Mouse (Mus musculus): ENCODE measurements around the gene B4galnt1.

Gene B4galnt1

DNA sequence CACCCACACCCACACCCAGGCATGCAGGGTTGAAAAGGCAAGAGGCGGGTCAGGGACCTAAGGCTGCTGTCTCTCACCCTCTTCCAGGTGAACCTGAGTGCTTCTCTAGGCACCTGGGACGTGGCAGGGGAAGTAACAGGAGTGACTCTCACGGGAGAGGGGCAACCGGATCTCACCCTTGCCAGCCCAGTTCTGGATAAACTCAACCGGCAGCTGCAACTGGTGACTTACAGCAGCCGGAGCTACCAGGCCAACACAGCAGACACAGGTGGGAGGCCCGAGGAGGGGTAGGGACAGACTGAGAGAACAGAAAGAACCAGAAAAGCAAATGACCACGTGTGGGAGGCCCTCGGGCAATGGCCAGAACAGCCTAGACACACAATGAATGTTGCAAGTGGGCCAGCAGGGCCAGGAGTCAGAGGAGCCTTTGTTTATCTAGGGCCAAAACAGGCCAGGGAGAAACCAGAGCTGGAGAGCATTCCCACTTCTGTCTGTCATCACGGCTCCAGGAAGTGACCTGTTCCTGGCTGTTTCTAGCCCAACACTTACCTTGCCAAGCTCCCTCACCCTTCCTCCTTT, 2.7 kb downstream of the B4galnt1 start:
- Histone ChIP-seq H3K9me3 (ENCODE audit: low read length) (no peaks in the 10 kb centered on the region), H3K36me3 (ENCODE audit: insufficient read depth, low read length) (no peaks in the 10 kb centered on the region), H3K4me3 (replicated peaks; ENCODE audit: low read length) (no peak overlapping the region), H3K4me1 (replicated peaks; ENCODE audit: low read depth, low read length) (peaks cover 66% of the 10 kb centered on the region), H3K27me3 (ENCODE audit: insufficient read depth, low read length) (peaks cover 74% of the 10 kb centered on the region)
- no peak for TF ChIP-seq CTCF (conservative IDR thresholded peaks at IDR 0.05; ENCODE audit: low read length)
- TF ChIP-seq POU5F1 (IDR thresholded peaks at IDR 0.05; ENCODE audit: borderline replicate concordance, low read length) = no peak
- TF ChIP-seq NANOG (IDR thresholded peaks at IDR 0.05; ENCODE audit: borderline replicate concordance, low read length) = no peak

DNA sequence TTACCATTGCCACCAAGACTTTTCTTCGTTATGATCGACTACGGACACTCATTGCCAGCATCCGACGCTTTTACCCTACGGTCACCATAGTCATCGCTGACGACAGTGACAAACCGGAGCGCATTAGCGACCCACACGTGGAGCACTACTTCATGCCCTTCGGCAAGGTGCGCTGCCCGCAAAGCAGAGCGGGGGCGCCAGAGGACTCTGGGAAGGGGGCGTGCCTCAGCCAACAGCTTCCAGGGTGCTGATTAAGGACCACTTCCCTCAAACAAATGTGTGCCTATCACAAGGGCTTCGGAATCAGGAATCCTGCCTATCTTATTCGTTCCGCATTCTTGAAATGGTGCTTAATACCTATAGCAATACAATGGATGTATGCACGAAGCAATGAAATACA, 5.0 kb downstream of the B4galnt1 start:
- no peak for TF ChIP-seq POU5F1 (IDR thresholded peaks at IDR 0.05; ENCODE audit: borderline replicate concordance, low read length)
- peak; percentile 24 for TF ChIP-seq CTCF (conservative IDR thresholded peaks at IDR 0.05; ENCODE audit: low read length)
- Histone ChIP-seq H3K9me3 (ENCODE audit: low read length) (no peaks in the 10 kb centered on the region), H3K4me3 (replicated peaks; ENCODE audit: low read length) (peak overlapping the region; percentile 78), H3K36me3 (ENCODE audit: insufficient read depth, low read length) (no peaks in the 10 kb centered on the region), H3K27me3 (ENCODE audit: insufficient read depth, low read length) (peaks cover 56% of the 10 kb centered on the region), H3K4me1 (replicated peaks; ENCODE audit: low read depth, low read length) (peaks cover 63% of the 10 kb centered on the region)

DNA sequence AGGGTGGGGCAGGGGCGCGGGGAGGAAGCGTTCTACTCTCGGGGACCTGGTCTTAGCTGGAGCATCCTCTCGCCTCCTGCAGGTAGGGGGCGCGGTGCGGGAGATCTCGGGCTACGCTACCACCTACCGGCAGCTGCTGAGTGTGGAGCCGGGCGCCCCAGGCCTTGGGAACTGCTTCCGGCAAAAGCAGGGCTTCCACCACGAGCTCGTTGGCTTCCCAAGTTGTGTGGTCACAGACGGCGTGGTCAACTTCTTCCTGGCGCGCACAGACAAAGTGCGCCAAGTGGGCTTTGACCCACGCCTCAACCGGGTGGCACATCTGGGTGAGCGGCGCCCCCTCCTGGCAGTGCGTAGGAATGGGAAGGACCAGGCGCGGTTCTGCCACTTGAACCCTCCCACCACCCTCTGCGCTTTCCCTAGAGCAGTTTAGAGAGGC, 5.8 kb downstream of the B4galnt1 start:
- Histone ChIP-seq H3K4me3 (replicated peaks; ENCODE audit: low read length) (peak overlapping the region; percentile 78), H3K27me3 (ENCODE audit: insufficient read depth, low read length) (peaks cover 48% of the 10 kb centered on the region), H3K9me3 (ENCODE audit: low read length) (no peaks in the 10 kb centered on the region), H3K4me1 (replicated peaks; ENCODE audit: low read depth, low read length) (peaks cover 65% of the 10 kb centered on the region), H3K36me3 (ENCODE audit: insufficient read depth, low read length) (no peaks in the 10 kb centered on the region)
- TF ChIP-seq POU5F1 (IDR thresholded peaks at IDR 0.05; ENCODE audit: borderline replicate concordance, low read length) = no peak
- TF ChIP-seq CTCF (conservative IDR thresholded peaks at IDR 0.05; ENCODE audit: low read length) = peak; percentile 88

DNA sequence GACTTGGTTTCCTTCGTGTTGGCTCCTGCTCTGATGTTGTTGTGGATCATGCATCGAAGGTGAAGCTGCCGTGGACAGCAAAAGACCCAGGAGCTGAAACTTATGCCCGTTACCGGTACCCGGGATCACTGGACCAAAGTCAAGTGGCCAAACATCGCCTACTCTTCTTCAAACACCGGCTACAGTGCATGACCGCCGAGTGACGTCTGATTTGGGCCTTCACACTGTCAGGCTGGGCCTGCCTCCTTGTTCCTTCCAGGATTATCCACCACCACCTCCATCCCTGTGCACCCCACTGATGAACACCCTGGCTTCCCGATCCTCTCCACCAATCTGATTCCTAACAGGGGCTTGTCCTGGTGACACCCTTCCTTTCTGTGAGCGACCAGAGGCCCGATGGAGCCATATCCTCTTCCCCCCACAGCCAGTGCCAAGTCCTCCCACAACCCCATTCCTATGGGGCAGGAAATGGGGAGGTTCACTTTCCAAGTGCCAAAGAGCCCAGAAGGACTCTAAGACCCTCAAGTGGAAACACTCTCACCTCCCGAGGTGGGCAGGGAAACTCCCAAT, 6.7 kb downstream of the B4galnt1 start:
- Histone ChIP-seq H3K4me1 (replicated peaks; ENCODE audit: low read depth, low read length) (peaks cover 65% of the 10 kb centered on the region), H3K36me3 (ENCODE audit: insufficient read depth, low read length) (no peaks in the 10 kb centered on the region), H3K9me3 (ENCODE audit: low read length) (no peaks in the 10 kb centered on the region), H3K27me3 (ENCODE audit: insufficient read depth, low read length) (peaks cover 39% of the 10 kb centered on the region), H3K4me3 (replicated peaks; ENCODE audit: low read length) (0 out of 2 replicates have a peak overlapping the region, but pooled peaks have one; percentile 78)
- TF ChIP-seq NANOG (IDR thresholded peaks at IDR 0.05; ENCODE audit: borderline replicate concordance, low read length) (no peak), POU5F1 (IDR thresholded peaks at IDR 0.05; ENCODE audit: borderline replicate concordance, low read length) (no peak), CTCF (conservative IDR thresholded peaks at IDR 0.05; ENCODE audit: low read length) (no peak)

DNA sequence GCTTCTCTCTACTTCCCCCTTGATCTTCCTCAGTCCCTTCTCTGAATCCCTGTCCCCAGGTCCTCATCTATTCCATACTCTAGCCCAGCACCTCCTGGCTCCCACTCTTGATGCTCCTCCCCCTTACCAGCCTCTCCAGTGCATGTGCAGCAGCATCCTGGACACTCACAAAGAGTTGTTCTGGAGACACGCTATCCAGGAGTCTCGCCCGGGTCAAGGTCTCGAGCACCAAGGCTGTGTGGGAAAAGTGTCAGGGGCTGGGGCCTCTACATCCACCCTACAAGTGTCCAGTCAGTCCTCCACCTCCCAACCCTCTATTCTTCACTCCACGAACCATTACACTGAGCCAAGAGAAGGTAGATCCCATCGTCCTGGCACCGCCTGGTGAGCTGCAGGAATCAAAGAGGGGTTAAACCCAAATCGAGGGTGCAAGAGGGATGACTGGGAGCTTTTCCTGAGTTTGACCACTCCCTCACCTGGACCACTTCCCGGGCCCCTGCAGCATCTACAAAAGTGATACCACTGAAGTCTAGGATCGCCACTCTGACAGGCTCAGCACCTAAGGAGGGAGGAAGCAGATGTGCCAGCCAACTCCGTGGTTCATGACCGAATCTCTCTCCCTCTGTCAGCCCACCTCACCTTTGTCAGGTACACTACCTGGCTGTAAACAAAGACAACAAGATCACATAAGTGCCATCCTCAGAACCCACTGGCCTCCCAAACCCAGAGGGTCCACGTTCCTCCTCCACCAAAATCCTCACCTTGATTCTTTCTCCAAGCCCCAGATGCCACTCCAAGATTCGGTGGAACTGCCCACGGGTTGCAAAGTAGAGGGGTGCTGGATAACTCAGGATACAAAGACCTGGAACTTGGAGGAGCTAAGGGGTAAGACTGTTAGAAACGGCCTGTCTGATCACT, 8.4 kb downstream of the B4galnt1 start:
- H3K4me3 ChIP-seq (replicated peaks; ENCODE audit: low read length) = no peak overlapping the region

DNA sequence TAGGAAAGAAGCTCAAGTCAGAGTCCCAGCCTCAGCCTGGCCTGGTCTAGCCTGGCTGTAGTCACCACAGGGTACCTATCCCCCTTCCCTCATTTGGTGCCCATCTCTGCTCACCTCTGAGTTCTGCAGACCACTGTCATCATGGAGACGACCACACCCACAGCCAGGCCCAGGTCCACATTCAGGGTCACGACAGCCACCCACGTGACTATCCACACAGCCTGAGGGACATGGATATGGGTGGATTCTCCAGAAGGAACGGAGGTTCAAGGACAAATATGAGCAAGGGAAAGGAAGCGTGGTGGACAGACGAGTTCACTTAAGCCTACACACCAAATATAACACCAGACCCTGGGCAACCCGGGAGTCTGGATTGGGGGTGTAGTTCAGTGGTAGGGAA, 9.1 kb downstream of the B4galnt1 start:
- Histone ChIP-seq H3K36me3 (ENCODE audit: insufficient read depth, low read length) (no peaks in the 10 kb centered on the region), H3K9me3 (ENCODE audit: low read length) (no peaks in the 10 kb centered on the region), H3K4me3 (replicated peaks; ENCODE audit: low read length) (no peak overlapping the region), H3K4me1 (replicated peaks; ENCODE audit: low read depth, low read length) (peaks cover 72% of the 10 kb centered on the region), H3K27me3 (ENCODE audit: insufficient read depth, low read length) (peaks cover 29% of the 10 kb centered on the region)
- no peak for TF ChIP-seq POU5F1 (IDR thresholded peaks at IDR 0.05; ENCODE audit: borderline replicate concordance, low read length)

More for the DNA sequence above, 8.4 kb downstream of the B4galnt1 start:
- peaks cover 29% of the 10 kb centered on the region for H3K27me3 ChIP-seq (ENCODE audit: insufficient read depth, low read length)
- H3K4me1 ChIP-seq (replicated peaks; ENCODE audit: low read depth, low read length) = peaks cover 67% of the 10 kb centered on the region
- no peaks in the 10 kb centered on the region for H3K36me3 ChIP-seq (ENCODE audit: insufficient read depth, low read length)
- TF ChIP-seq CTCF (conservative IDR thresholded peaks at IDR 0.05; ENCODE audit: low read length) = no peak
- H3K9me3 ChIP-seq (ENCODE audit: low read length) = no peaks in the 10 kb centered on the region

DNA sequence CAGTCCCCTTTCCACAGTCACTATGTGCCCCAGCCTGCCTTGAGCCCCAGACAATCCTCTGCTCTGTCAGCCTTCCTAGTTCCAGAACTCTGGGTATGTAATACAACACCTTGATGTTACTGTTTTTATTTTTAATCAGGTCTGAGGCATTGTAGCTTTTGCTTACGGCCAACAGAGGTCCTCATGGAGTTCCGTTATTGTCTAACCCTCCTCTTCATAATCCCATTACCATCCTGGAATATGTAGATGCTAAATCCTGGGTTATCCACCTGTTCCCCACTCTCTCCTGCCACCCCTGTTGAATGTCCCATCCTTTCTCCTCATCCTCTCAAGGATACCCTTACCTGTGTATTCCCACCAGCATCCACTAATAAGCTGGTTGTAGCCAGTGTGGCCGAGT, 11.2 kb downstream of the B4galnt1 start:
- no peak for TF ChIP-seq POU5F1 (IDR thresholded peaks at IDR 0.05; ENCODE audit: borderline replicate concordance, low read length)
- TF ChIP-seq NANOG (IDR thresholded peaks at IDR 0.05; ENCODE audit: borderline replicate concordance, low read length) = no peak
- TF ChIP-seq CTCF (conservative IDR thresholded peaks at IDR 0.05; ENCODE audit: low read length) = no peak
- no peaks in the 10 kb centered on the region for H3K36me3 ChIP-seq (ENCODE audit: insufficient read depth, low read length)
- H3K9me3 ChIP-seq (ENCODE audit: low read length) = no peaks in the 10 kb centered on the region
- peaks cover 74% of the 10 kb centered on the region for H3K4me1 ChIP-seq (replicated peaks; ENCODE audit: low read depth, low read length)
- peak overlapping the region; percentile 58 for H3K4me3 ChIP-seq (replicated peaks; ENCODE audit: low read length)
- H3K27me3 ChIP-seq (ENCODE audit: insufficient read depth, low read length) = peaks cover 38% of the 10 kb centered on the region

DNA sequence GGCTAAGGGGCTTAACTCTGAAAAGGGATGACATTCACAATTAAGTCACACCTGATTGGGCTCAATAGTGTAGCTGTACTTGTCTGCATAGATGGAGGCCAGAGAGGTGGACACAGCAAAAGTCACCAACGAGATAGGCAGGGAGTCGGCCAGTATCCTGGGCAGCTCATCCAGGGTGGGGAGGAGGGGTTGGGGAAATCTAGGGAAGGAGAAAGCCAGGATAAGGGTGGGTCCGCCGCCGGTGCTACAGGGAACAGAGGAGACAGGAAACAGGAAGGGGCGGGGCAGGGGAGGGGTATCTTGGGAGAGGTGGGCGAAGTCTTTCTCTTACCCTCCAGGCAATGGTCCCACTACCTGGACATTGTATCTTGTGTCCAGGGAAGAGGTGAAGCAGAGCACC, 11.7 kb downstream of the B4galnt1 start:
- Histone ChIP-seq H3K36me3 (ENCODE audit: insufficient read depth, low read length) (no peaks in the 10 kb centered on the region), H3K4me1 (replicated peaks; ENCODE audit: low read depth, low read length) (peaks cover 74% of the 10 kb centered on the region), H3K9me3 (ENCODE audit: low read length) (no peaks in the 10 kb centered on the region), H3K27me3 (ENCODE audit: insufficient read depth, low read length) (peaks cover 43% of the 10 kb centered on the region), H3K4me3 (replicated peaks; ENCODE audit: low read length) (peak overlapping the region; percentile 58)
- TF ChIP-seq POU5F1 (IDR thresholded peaks at IDR 0.05; ENCODE audit: borderline replicate concordance, low read length) = no peak
- TF ChIP-seq NANOG (IDR thresholded peaks at IDR 0.05; ENCODE audit: borderline replicate concordance, low read length) = no peak
- no peak for TF ChIP-seq CTCF (conservative IDR thresholded peaks at IDR 0.05; ENCODE audit: low read length)

Measured in E14TG2a.4 (cell line).